Mouse (Mus musculus): ENCODE measurements around the gene Armh4.

The Armh4 gene

GRCm38 (mm10) chr14:49733950-49734349 is 49.2 kb downstream of the Armh4 start:
- DNase-seq (ENCODE audit: low spot score in 2 of 2), result no peak

- DNase-seq (ENCODE audit: low spot score in 2 of 2), result peak; percentile 2 to 24
These were observed 59.7 kb downstream of the Armh4 start for GRCm38 (mm10) chr14:49723361-49724054.

GRCm38 (mm10) chr14:49722782-49723181 is 60.4 kb downstream of the Armh4 start:
- DNase-seq (ENCODE audit: low spot score in 2 of 2), result no peak

DNA sequence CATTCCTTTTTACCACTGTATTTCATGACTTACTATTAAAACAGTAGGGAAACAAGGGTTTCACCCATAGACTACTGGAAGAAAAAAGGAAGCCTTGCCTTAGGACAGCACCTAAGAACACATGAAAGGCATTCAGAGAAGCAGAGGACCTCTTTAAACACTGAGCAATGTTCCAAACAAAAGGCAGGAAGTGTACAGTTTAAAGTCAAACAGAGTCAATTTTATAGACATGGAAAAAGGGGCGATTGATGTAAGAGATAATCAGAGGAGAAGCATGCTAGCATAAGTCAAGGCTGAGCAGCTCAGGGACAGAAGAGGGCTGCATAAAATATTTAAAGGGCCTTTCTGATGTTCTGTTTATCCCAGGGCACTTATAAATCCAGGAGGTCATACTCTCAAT is 61.9 kb downstream of the Armh4 start:
- no peak for DNase-seq (ENCODE audit: low spot score in 2 of 2)

- no peak for DNase-seq (ENCODE audit: low spot score in 2 of 2)
These were observed 63.5 kb downstream of the Armh4 start for GRCm38 (mm10) chr14:49719678-49720077.

- no peak for DNase-seq (ENCODE audit: low spot score in 2 of 2)
These were observed 72.2 kb downstream of the Armh4 start for GRCm38 (mm10) chr14:49711016-49711415.

- no peak for DNase-seq (ENCODE audit: low spot score in 2 of 2)
These were observed 79.6 kb downstream of the Armh4 start for GRCm38 (mm10) chr14:49703432-49704200.

DNA sequence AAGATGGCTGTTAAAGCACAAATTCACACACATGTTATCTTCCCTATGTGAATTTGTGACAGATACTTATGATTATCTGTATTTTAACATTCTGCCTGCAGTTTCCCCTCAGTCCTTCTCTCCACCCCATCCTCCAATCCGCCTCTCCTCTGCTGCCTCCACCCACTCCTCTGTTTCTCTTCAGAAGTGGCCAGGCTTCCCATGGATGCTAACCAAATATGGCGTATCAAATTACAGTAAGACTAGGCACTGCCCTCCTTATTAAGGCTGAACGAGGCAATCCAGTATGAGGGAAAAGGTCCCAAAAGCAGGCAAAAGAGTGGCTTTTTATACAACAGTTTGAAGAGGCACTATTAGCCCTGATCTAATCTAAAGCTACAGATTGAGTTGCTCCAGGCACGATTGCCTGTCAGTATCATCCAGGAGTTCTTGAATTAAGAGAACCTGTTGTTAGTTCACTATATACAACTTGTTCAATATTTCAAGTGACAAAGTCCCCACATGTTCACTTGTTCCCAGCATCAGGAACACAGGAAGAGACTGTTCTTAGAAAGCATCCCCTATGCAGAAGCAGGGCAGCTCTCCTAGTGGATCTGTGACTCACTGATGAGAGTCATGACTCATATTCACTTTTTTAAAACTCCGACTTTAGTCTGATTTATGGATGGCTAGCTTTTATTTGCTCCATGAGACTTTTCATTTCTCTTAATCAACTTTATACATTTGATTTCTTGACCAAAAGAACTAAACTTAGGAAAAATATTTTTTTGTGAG is 103.5 kb downstream of the Armh4 start:
- DNase-seq (ENCODE audit: low spot score in 2 of 2), result no peak

DNA sequence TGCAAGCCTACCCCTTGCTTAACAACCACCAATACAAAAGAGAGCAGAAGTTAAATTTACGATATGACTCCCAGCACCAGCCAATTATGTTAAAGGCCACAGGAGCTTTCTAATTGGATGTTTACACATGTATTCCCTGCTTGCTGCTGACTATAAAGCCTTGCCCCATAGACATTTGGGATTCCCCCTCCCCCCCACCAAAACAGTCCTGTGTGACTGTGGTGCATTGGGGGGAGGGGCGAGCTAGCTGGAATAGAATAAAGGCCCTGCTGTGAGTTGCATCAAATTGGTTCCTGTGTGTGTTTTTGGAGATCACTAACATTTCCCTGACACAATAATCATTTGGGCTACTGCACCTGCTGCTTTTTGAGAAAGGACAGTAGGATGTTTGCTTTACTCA is 106.6 kb downstream of the Armh4 start:
- no peak for DNase-seq (ENCODE audit: low spot score in 2 of 2)

DNA sequence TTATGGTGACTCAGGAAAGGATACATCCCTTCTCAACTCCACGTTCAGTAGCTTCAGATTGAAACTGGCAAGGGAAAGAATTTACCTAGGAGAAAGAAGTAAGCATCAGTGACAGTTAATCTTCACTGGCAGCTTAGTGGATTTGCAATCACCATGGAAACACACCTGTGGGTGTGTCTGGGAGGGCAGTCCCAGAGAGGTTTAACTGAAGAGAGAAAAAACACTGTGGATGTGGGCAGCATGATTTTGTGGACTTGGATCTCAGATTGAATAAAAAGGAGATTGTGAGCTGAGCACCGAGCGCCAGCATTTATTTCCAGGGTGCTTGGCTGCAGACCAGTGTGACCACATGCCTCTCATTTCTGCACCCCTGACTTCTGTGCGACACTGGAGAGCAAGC is 122.7 kb downstream of the Armh4 start:
- DNase-seq (ENCODE audit: low spot score in 2 of 2), result no peak

DNA sequence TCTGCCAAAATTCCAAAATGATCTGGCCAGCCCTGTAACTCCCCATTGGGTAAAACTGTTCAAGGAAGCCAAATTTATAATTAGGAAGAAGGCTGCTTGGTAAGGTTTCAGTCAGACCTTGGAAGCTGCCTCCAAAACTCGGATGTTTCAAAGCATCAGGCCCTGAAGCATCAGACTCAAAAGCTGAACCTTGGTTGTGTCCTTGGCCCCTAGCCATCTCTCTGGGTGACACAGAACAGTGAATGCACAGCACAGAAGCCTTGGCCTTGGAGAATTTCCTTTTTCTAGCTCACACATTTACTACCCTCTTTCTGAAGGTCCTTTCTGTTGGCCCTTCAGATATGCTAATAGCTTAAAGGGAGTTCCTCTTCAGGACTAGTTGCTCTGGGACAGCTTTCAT is 134.0 kb downstream of the Armh4 start:
- no peak for DNase-seq (ENCODE audit: low spot score in 2 of 2)

DNA sequence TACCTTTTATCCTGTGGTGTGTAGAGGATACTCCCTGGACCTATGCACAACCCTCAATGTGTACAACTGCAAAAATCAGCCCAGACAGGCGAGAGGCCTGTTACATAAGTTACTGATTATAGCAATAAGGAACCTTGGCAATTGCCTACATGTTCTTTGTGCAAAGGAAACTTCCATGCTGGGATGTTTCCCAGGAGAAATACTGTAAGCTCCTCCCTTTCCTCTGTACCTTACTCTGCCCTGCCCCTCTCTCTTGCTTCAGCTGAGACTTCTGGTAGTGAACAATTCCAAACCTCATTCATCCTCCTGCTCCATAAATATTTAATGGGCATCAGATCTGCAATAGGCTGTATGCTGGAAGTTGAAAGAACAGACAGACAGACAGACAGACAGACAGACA is 145.8 kb downstream of the Armh4 start:
- no peak for DNase-seq (ENCODE audit: low spot score in 2 of 2)

DNA sequence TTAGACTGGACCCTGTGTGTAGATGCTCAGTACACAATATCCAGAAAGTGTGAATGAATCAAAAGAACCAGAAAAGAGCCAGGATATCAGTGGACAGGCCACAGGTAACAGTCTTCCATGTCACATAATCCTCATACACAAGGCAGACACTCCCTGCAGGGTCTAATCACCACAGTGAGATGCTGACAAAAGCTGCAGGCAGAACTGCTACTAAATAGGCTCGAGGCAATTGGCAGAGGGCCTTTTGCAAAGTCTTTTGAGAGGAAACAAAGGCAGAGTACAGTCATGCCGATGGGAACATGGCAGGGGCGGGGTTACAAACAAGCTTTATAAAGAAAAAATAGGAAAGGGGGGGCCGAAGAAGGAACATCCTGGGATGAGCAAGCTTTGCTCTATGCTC is 157.1 kb downstream of the Armh4 start:
- no peak for DNase-seq (ENCODE audit: low spot score in 2 of 2)

Data from urinary bladder, postnatal 36 days (tissue).